Mouse (Mus musculus) ES-Bruce4 (cell line): ENCODE results near the gene Syvn1.

ENCODE experiments used
- CTCF ChIP-seq: IDR thresholded peaks from one replicate; pipeline ENCODE4 v1.8.1; 2011; ENCODE audit warnings: low read depth, low read length
- POLR2A ChIP-seq: IDR thresholded peaks from one replicate; pipeline ENCODE4 v1.8.1; 2011; ENCODE audit warnings: low read length; ENCODE audit not compliant: insufficient read depth

DNA sequence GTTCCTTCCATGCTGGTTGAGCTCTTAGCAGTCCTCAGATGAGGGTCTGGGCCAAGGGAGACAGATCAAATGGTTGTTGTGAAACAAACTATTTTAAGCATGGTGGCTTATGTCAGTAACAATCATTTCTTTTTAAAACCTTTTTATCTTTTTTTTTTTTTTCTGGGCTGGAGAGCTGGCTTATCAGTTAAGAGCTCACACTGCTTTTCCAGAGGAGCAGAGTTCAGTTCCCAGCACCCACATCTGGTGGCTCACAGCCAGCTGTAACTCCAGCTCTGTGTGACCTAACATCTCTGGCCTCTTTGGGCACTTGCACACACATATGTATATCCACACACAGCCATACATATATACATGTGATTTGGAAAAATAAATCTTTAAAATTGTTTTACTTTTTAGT, 8.7 kb upstream of the Syvn1 start:
- TF ChIP-seq CTCF: no peak
- TF ChIP-seq POLR2A: no peak
